Mouse (Mus musculus) hindbrain, embryonic 11.5 days (tissue): ENCODE results near the gene D430041D05Rik. TPM values are rescaled to one million over a fixed set of nuclear protein-coding genes. Genes with fewer than 3 reads are reported as not detected.

ENCODE experiments used
- ATAC-seq: fragments of 200-750 bp; cut with Nextera tagmentation; 2 replicates; pipeline ENCODE4 v1.8.0; 2017; ENCODE audit warnings: mild to moderate bottlenecking, moderate TSS enrichment, moderate library complexity; ENCODE audit not compliant: low FRiP score
- DNase-seq: peaks from one replicate; pipeline ENCODE4 v3.0.0-alpha.2; 2015; ENCODE audit warnings: low spot score
- H3K27ac ChIP-seq: fragments of 300-500 bp; sonication (generic); 2 replicates; pipeline ENCODE4 v1.5.1; 2014; ENCODE audit warnings: mild to moderate bottlenecking, low read depth, low read length
- H3K27me3 ChIP-seq: fragments of 300-500 bp; sonication (generic); 2 replicates; pipeline ENCODE4 v1.6.1; 2014; ENCODE audit warnings: mild to moderate bottlenecking, low read length, moderate library complexity, mixed read lengths; ENCODE audit not compliant: control insufficient read depth, insufficient read depth
- H3K36me3 ChIP-seq: fragments of 300-500 bp; sonication (generic); 2 replicates; pipeline ENCODE4 v1.6.1; 2014; ENCODE audit warnings: mild to moderate bottlenecking, low read length, moderate library complexity, mixed read lengths; ENCODE audit not compliant: control insufficient read depth, insufficient read depth
- H3K4me1 ChIP-seq: fragments of 300-500 bp; sonication (generic); replicated peaks from 2 replicates; pipeline ENCODE4 v1.6.1; 2014; ENCODE audit warnings: low read length, mixed read lengths; ENCODE audit not compliant: control insufficient read depth, insufficient read depth
- H3K4me2 ChIP-seq: fragments of 300-500 bp; sonication (generic); replicated peaks from 2 replicates; pipeline ENCODE4 v1.6.1; 2014; ENCODE audit warnings: mild to moderate bottlenecking, low read depth, low read length
- H3K4me3 ChIP-seq: fragments of 300-500 bp; sonication (generic); 2 replicates; pipeline ENCODE4 v1.5.1; 2014; ENCODE audit warnings: low read depth, low read length
- H3K9ac ChIP-seq: fragments of 300-500 bp; sonication (generic); 2 replicates; pipeline ENCODE4 v1.6.1; 2014; ENCODE audit warnings: low read depth, low read length
- H3K9me3 ChIP-seq: fragments of 300-500 bp; sonication (generic); 2 replicates; pipeline ENCODE4 v1.6.1; 2016; ENCODE audit warnings: low read length; ENCODE audit not compliant: control insufficient read depth
- WGBS: fragments of 180-500 bp; shearing (Covaris S2); extraction: QIAGEN DNeasy Blood & Tissue Kit; methylation state at CpG from one replicate; pipeline ENCODE4 v1.1.7; 2014; 5-methylcytosine and 5-hydroxymethylcytosine counted together
- polyA plus RNA-seq: library from polyadenylated mRNA; unstranded; fragments of >200 nt; fragmentation: Nextera tagmentation; extraction: Ambion mirVana; gene quantifications from 2 replicates; pipeline ENCODE4 v1.2.1, GENCODE M21; 2014

The D430041D05Rik gene
- polyA plus RNA-seq, 1 experiment from 2014 or later = 3.6 TPM

- Histone ChIP-seq H3K27ac (no peak overlapping the region), H3K36me3 (no peaks in the 10 kb centered on the region), H3K27me3 (no peaks in the 10 kb centered on the region), H3K9ac (no peak overlapping the region), H3K9me3 (no peaks in the 10 kb centered on the region), H3K4me1 (no peaks in the 10 kb centered on the region), H3K4me2 (no peak overlapping the region), H3K4me3 (no peak overlapping the region)
- WGBS = 88% methylated on average over 8 of the region's 8 CpGs
- DNase-seq = no peak
- ATAC-seq = no peak
Measured at GRCm38 (mm10) chr2:104179636-104180035, 231.2 kb downstream of the D430041D05Rik start.

DNA sequence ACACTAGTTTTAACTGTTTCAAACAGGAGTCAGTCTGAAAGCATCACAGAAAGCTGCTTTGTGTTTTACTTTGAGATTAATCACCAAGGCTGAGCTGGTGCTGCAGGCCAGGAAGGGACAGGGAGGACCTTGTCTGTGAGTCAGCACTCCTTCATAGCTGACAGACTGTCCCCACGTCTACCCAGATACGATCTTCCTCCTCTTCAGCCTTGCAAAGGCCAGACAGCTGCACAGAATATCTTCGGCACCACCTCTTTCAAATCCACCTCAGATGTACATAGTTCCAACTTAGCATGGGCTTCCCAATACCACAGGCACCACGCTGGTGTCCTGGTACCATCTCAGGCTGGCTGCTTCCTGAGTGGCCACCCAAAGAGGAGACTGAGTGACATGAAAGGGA is 232.6 kb downstream of the D430041D05Rik start:
- no peak for DNase-seq
- no peaks in the 10 kb centered on the region for H3K36me3 ChIP-seq
- 85% methylated on average over 4 of the region's 4 CpGs for WGBS
- H3K4me2 ChIP-seq = no peak overlapping the region
- no peaks in the 10 kb centered on the region for H3K9me3 ChIP-seq
- H3K4me3 ChIP-seq = no peak overlapping the region
- H3K4me1 ChIP-seq = no peaks in the 10 kb centered on the region
- ATAC-seq = no peak
- H3K27ac ChIP-seq = no peak overlapping the region
- no peaks in the 10 kb centered on the region for H3K27me3 ChIP-seq
- no peak overlapping the region for H3K9ac ChIP-seq

DNA sequence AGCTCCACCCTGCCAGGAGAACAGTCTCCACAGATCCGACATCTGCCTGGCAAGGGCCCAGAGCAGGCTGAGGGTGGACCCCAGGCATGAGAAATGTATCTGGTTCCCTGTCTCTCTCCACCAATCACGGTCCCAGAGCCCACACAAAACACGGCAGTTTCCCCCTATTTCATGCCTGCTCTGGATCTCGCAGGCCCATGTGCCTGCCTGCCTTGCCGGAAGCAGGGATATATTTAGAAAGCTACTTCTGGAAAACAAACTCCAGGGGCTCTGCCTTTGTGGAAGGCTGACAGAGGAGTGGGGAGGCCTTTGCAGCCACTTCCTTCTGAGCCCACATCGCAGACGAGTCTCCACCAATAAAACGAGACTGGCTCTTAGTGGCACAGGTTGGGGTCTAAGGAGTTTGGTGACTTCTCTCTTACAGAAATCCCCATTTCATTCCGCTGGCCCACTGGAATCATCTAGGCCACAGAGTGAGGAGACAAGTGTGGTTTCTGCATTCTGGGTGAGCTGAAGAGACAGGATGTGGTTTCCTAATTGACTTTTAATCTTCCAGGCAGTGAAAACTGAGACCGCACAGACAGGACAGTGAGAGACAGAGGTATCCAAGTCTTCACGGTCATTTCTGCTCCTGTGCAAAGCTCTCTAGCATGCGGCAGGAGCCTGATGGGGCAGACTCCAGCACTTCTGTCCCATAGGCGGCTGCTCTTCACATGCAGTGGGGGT is 233.7 kb downstream of the D430041D05Rik start:
- ATAC-seq (no peak), DNase-seq (no peak)
- H3K36me3 ChIP-seq = no peaks in the 10 kb centered on the region
- H3K9me3 ChIP-seq = no peaks in the 10 kb centered on the region
- no peak overlapping the region for H3K9ac ChIP-seq
- H3K4me3 ChIP-seq = no peak overlapping the region
- no peak overlapping the region for H3K27ac ChIP-seq
- no peaks in the 10 kb centered on the region for H3K4me1 ChIP-seq
- no peaks in the 10 kb centered on the region for H3K27me3 ChIP-seq
- 70% methylated on average over 13 of the region's 13 CpGs for WGBS
- no peak overlapping the region for H3K4me2 ChIP-seq

DNA sequence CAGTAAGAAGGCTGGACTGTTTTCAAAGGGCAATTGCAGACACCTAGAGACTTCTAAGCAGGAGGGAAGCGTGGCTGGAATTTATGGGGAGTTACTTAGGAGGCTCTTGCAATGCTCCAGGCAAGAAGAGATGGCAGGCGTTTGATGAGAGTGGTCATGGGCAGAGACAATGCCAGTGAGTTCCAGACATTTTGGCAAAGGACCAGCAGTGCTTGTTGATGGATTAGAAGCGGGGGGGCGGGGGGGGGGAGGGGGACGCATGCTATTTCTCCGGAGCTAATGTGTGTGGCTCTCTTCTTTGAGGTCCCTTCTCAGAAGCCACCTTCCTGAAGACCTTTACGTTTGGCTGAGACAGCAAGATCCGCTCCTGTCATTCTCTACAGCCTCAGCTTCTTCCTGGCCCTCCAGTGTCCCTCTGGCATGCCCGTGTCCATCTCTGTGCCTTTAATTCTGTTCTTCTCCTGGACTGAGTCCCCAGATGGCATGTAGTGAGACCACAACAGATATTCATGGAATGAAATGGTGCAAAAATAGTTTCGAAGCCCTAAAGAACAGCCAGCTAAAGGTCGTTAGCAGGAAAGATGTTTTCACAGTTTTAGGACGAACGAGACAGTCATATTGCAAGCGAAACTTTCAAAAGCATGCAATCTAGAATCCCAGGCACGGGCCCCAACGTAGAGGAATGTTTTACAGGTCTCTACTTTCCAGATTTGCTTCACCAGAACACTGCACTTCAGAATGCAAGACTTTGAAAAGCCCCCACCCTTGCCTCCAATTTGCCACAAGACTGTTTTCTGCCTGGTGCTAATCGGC is 234.4 kb downstream of the D430041D05Rik start:
- no peak overlapping the region for H3K27ac ChIP-seq
- no peak overlapping the region for H3K9ac ChIP-seq
- H3K4me1 ChIP-seq = no peaks in the 10 kb centered on the region
- no peak overlapping the region for H3K4me3 ChIP-seq
- no peak overlapping the region for H3K4me2 ChIP-seq
- WGBS = 80% methylated on average over 17 of the region's 17 CpGs
- ATAC-seq (no peak), DNase-seq (no peak)
- H3K27me3 ChIP-seq = no peaks in the 10 kb centered on the region
- no peaks in the 10 kb centered on the region for H3K36me3 ChIP-seq
- no peaks in the 10 kb centered on the region for H3K9me3 ChIP-seq

- WGBS = 93% methylated on average over 9 of the region's 9 CpGs
Measured at GRCm38 (mm10) chr2:104175476-104176165, 235.2 kb downstream of the D430041D05Rik start.

DNA sequence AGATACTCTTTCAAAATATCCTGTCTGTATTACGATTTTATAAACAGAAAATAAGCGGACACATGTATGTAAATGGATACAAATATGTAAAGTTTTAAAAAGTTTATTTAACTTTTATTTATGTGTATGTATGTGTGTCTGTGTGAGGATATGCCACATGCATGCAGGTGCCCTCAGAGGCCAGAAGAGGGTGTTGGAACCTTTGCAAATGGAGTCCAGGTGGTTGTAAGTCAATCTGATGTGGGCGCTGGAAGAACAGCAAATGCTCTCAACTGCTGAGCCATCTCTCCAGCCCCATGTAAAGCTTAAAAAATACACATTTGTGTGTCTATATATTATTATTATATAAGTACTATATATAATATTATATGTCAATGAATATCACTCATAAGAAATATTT is 237.4 kb downstream of the D430041D05Rik start:
- H3K9ac ChIP-seq = no peak overlapping the region
- no peaks in the 10 kb centered on the region for H3K4me1 ChIP-seq
- no peaks in the 10 kb centered on the region for H3K27me3 ChIP-seq
- no peak overlapping the region for H3K4me2 ChIP-seq
- no peaks in the 10 kb centered on the region for H3K36me3 ChIP-seq
- no peak for ATAC-seq
- H3K27ac ChIP-seq = no peak overlapping the region
- no peak overlapping the region for H3K4me3 ChIP-seq
- 96% methylated on average over 3 of the region's 3 CpGs for WGBS
- H3K9me3 ChIP-seq = no peaks in the 10 kb centered on the region
- DNase-seq = no peak

More at GRCm38 (mm10) chr2:104175476-104176165, 235.2 kb downstream of the D430041D05Rik start:
- ATAC-seq (no peak), DNase-seq (no peak)
- Histone ChIP-seq H3K27me3 (no peaks in the 10 kb centered on the region), H3K36me3 (no peaks in the 10 kb centered on the region), H3K9me3 (no peaks in the 10 kb centered on the region), H3K4me1 (no peaks in the 10 kb centered on the region), H3K27ac (no peak overlapping the region), H3K9ac (no peak overlapping the region), H3K4me2 (no peak overlapping the region), H3K4me3 (no peak overlapping the region)

DNA sequence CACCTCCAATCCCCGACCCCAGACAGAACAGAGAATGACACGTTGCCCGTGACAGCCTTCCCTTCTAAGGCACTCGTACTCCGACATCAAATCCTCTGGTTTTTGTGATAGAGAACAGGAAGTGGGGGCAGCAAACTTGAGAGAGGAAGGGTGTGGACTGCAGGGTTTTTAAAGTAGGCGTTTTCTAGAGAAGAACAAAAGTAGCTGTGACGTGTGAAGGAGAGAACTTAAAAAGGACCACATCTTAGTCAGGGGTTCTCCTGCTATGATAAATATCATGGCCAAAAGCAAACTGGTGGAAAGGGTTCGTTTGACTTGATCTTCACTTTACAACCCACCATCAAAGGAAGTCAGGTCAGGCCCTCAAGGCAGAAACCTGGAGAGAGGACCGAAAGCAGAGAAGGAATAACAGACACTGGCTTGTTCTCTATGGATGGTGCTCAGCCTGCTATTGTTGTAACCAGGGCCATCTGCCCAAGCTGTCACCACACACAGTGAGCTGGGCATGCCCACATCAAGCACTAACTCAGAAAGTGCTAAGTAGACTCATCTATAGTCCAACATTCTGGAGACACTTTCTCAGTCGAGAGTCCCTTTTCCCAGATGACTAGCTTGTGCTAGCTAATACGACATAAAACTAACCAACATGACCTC is 238.0 kb downstream of the D430041D05Rik start:
- DNase-seq = no peak
- Histone ChIP-seq H3K4me3 (no peak overlapping the region), H3K4me2 (no peak overlapping the region), H3K27ac (no peak overlapping the region), H3K9ac (no peak overlapping the region), H3K36me3 (no peaks in the 10 kb centered on the region), H3K4me1 (no peaks in the 10 kb centered on the region), H3K27me3 (no peaks in the 10 kb centered on the region), H3K9me3 (no peaks in the 10 kb centered on the region)
- 75% methylated on average over 11 of the region's 11 CpGs for WGBS
- no peak for ATAC-seq

GRCm38 (mm10) chr2:104168186-104168896 is 242.5 kb downstream of the D430041D05Rik start:
- H3K9me3 ChIP-seq = no peaks in the 10 kb centered on the region
- DNase-seq = peak; percentile 21
- ATAC-seq = peak; percentile 82
- no peak overlapping the region for H3K4me2 ChIP-seq
- H3K4me1 ChIP-seq = no peaks in the 10 kb centered on the region
- H3K9ac ChIP-seq = no peak overlapping the region
- no peak overlapping the region for H3K4me3 ChIP-seq
- WGBS = 54% methylated on average over 17 of the region's 17 CpGs
- no peaks in the 10 kb centered on the region for H3K27me3 ChIP-seq
- no peaks in the 10 kb centered on the region for H3K36me3 ChIP-seq
- H3K27ac ChIP-seq = no peak overlapping the region
